Mouse (Mus musculus) midbrain, embryonic 15.5 days (tissue): Measurements from ENCODE around the gene Celsr1. TPM values are rescaled to one million over a fixed set of nuclear protein-coding genes. Genes with fewer than 3 reads are reported as not detected.
A peak's percentile ranks its signal among the peaks of the same experiment; 100 is the strongest.

ENCODE experiments used
- ATAC-seq: fragments of 200-750 bp; cut with Nextera tagmentation; replicated peaks from 2 replicates; pipeline ENCODE4 v1.8.0; 2017; ENCODE audit warnings: moderate TSS enrichment
- H3K27ac ChIP-seq: fragments of 300-500 bp; sonication (generic); 2 replicates; pipeline ENCODE4 v1.5.1; 2015; ENCODE audit warnings: mild to moderate bottlenecking, inconsistent platforms
- H3K27me3 ChIP-seq: fragments of 300-500 bp; sonication (generic); replicated peaks from 2 replicates; pipeline ENCODE4 v1.6.1; 2015; ENCODE audit warnings: inconsistent platforms
- H3K36me3 ChIP-seq: fragments of 300-500 bp; sonication (generic); replicated peaks from 2 replicates; pipeline ENCODE4 v1.6.1; 2015; ENCODE audit warnings: inconsistent platforms
- H3K4me1 ChIP-seq: fragments of 300-500 bp; sonication (generic); 2 replicates; pipeline ENCODE4 v1.6.1; 2015; ENCODE audit warnings: inconsistent platforms
- H3K4me2 ChIP-seq: fragments of 300-500 bp; sonication (generic); 2 replicates; pipeline ENCODE4 v1.6.1; 2015; ENCODE audit warnings: inconsistent platforms, mild to moderate bottlenecking, moderate library complexity
- H3K4me3 ChIP-seq: fragments of 300-500 bp; sonication (generic); 2 replicates; pipeline ENCODE4 v1.5.1; 2015; ENCODE audit warnings: mild to moderate bottlenecking, inconsistent platforms
- H3K9ac ChIP-seq: fragments of 300-500 bp; sonication (generic); 2 replicates; pipeline ENCODE4 v1.6.1; 2015; ENCODE audit warnings: mild to moderate bottlenecking, inconsistent platforms
- H3K9me3 ChIP-seq: fragments of 300-500 bp; sonication (generic); 2 replicates; pipeline ENCODE4 v1.6.1; 2016; ENCODE audit warnings: inconsistent platforms
- WGBS: fragments of 180-500 bp; shearing (Covaris S2); methylation state at CpG from one replicate; pipeline ENCODE4 v1.1.7; 2015; ENCODE audit warnings: mixed read lengths; 5-methylcytosine and 5-hydroxymethylcytosine counted together
- polyA plus RNA-seq: library from polyadenylated mRNA; unstranded; fragments of >200 nt; fragmentation: Nextera tagmentation; extraction: Ambion mirVana; gene quantifications from 2 replicates; pipeline ENCODE4 v1.2.1, GENCODE M21; 2015

Celsr1 gene
- polyA plus RNA-seq, 1 experiment from 2014 or later: 1.6 TPM

DNA sequence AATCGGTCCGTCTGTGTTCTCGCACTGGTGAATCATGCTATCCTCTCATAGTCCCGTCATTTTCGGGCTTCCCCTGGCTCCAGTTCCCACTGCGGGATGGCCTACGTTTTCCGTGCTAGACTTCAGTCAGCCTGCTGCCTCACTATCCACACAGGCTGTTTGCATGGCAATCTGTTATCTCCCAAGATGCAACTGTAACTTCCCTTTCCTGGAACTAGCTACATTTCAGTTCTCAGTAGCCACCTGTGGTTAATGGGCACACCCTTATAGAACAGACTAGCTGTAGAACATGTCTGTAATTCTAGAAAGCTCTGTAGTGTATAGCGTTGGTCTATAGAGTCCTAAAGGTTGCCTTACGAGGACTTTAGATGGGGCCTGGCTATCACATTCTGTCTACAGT is 17.6 kb upstream of the Celsr1 start:
- ATAC-seq: no peak

GRCm38 (mm10) chr15:86050170-86050743 is 16.7 kb upstream of the Celsr1 start:
- 86% methylated on average over 4 of the region's 4 CpGs for WGBS
- no peak overlapping the region for H3K27ac ChIP-seq
- no peak overlapping the region for H3K9ac ChIP-seq
- H3K27me3 ChIP-seq: no peaks in the 10 kb centered on the region
- H3K36me3 ChIP-seq: no peaks in the 10 kb centered on the region
- no peak for ATAC-seq
- no peak overlapping the region for H3K4me3 ChIP-seq
- H3K4me1 ChIP-seq: 0 out of 2 replicates have a peak, but pooled peaks cover 2% of the 10 kb centered on the region
- no peak overlapping the region for H3K4me2 ChIP-seq
- no peaks in the 10 kb centered on the region for H3K9me3 ChIP-seq

More for the DNA sequence above, 17.6 kb upstream of the Celsr1 start:
- Histone ChIP-seq H3K27me3 (no peaks in the 10 kb centered on the region), H3K4me1 (0 out of 2 replicates have a peak, but pooled peaks cover 2% of the 10 kb centered on the region), H3K9ac (no peak overlapping the region), H3K9me3 (no peaks in the 10 kb centered on the region), H3K36me3 (no peaks in the 10 kb centered on the region), H3K4me2 (no peak overlapping the region), H3K4me3 (no peak overlapping the region), H3K27ac (no peak overlapping the region)
- 86% methylated on average over 10 of the region's 10 CpGs for WGBS

DNA sequence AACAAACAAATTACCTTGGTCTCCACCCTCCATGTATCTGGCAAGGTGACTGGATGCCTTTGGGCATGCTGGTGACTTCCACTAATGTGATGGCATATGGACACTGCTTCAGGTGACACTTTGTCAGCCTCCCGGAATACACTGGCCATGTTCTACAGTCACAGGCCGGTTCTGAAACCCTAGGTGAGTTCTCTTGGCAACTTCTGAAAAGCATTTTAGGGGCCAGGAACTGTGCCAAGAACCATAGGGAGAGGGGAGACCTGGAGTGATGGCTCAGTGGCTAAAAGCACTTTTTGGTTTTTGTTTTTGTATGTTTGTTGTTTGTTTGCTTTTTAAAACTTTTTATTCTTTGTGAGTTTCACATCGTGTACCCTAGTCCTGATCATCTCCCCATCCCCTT is 15.9 kb upstream of the Celsr1 start:
- no peak overlapping the region for H3K27ac ChIP-seq
- H3K36me3 ChIP-seq: no peaks in the 10 kb centered on the region
- H3K4me3 ChIP-seq: no peak overlapping the region
- 88% methylated on average over 3 of the region's 3 CpGs for WGBS
- 0 out of 2 replicates have a peak, but pooled peaks cover 2% of the 10 kb centered on the region for H3K4me1 ChIP-seq
- H3K27me3 ChIP-seq: no peaks in the 10 kb centered on the region
- no peak for ATAC-seq
- H3K9ac ChIP-seq: no peak overlapping the region
- no peaks in the 10 kb centered on the region for H3K9me3 ChIP-seq
- no peak overlapping the region for H3K4me2 ChIP-seq

DNA sequence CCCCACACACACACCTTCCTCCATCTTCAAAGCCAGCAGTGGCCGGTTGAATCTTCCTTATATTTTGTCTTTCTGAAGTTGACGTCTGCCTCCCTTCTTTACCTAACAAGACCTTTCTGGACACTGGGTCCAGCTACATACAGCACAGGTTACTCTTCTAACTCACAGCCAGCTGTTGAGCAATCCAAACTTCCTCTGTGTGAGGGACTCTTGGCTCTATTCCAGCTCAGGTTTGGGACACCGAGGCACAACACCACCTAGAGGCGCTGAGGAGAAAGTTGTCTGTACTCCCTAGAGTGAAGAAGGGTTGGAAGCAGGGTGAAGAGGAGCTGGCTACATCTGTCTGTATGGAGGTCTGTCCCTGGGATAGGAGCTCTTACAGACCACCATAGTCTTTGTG is 8.8 kb upstream of the Celsr1 start:
- Histone ChIP-seq H3K36me3 (no peaks in the 10 kb centered on the region), H3K27ac (no peak overlapping the region), H3K4me3 (no peak overlapping the region), H3K4me2 (no peak overlapping the region), H3K9me3 (no peaks in the 10 kb centered on the region), H3K4me1 (peaks cover 3% of the 10 kb centered on the region; the same call in 1 of the 2 replicates), H3K27me3 (0 out of 2 replicates have a peak, but pooled peaks cover 9% of the 10 kb centered on the region), H3K9ac (no peak overlapping the region)
- ATAC-seq: no peak
- 40% methylated on average over 4 of the region's 4 CpGs for WGBS

DNA sequence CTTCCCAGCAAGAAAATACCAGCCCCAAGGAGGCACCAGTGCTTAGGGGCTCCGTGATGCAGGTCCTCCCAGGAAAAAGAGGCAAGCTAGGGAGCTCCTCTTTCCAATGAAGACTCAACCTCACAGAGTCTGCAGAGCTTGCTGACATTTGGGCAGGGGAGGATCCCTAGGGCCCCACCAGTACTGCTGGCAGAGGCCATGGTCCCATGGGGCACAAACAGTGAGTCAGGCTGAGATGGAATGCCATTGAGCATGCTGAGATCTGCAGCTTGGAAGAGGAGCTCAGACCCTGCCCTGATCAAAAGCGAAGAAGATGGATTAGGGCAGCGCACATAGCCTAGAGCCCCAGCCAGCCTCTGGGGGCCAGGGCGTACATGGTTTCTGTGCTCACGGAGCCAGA is 7.8 kb upstream of the Celsr1 start:
- peaks cover 3% of the 10 kb centered on the region; the same call in 1 of the 2 replicates for H3K4me1 ChIP-seq
- H3K9me3 ChIP-seq: no peaks in the 10 kb centered on the region
- H3K4me2 ChIP-seq: no peak overlapping the region
- WGBS: 78% methylated on average over 5 of the region's 5 CpGs
- 0 out of 2 replicates have a peak, but pooled peaks cover 9% of the 10 kb centered on the region for H3K27me3 ChIP-seq
- no peak overlapping the region for H3K9ac ChIP-seq
- H3K4me3 ChIP-seq: no peak overlapping the region
- no peak for ATAC-seq
- no peaks in the 10 kb centered on the region for H3K36me3 ChIP-seq
- no peak overlapping the region for H3K27ac ChIP-seq

DNA sequence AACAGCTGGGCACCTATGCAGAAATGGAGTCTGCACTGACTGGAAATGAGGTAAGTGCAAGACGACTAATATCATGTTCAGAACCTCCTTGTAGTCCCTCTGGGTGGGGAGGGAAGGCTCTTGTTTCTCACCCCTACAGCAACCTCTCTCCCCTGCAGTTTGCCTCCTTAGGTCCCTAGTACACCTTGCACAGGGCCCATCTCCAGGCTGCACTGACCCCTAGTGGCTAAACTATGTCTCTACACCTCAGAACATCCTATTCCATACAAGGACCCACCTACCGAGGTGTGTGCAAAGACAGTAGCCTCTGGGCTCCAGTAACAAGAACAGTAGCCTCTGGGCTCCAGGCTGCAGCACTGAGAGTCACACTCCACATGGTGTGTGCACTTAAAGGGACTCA is 5.2 kb upstream of the Celsr1 start:
- H3K9me3 ChIP-seq: no peaks in the 10 kb centered on the region
- no peak overlapping the region for H3K4me2 ChIP-seq
- H3K9ac ChIP-seq: no peak overlapping the region
- ATAC-seq: peak; percentile 81
- no peak overlapping the region for H3K4me3 ChIP-seq
- H3K27me3 ChIP-seq: peaks cover 23% of the 10 kb centered on the region
- no peaks in the 10 kb centered on the region for H3K36me3 ChIP-seq
- no peak overlapping the region for H3K27ac ChIP-seq
- H3K4me1 ChIP-seq: peaks cover 15% of the 10 kb centered on the region
- WGBS: 0% methylated on average over 2 of the region's 2 CpGs

GRCm38 (mm10) chr15:86035913-86036312 is 2.3 kb upstream of the Celsr1 start:
- 70% methylated on average over 3 of the region's 3 CpGs for WGBS

GRCm38 (mm10) chr15:86034781-86035360 is 1.3 kb upstream of the Celsr1 start:
- Histone ChIP-seq H3K27me3 (peaks cover 44% of the 10 kb centered on the region), H3K9ac (no peak overlapping the region)
- WGBS: 7% methylated on average over 12 of the region's 12 CpGs

More at GRCm38 (mm10) chr15:86035913-86036312, 2.3 kb upstream of the Celsr1 start:
- Histone ChIP-seq H3K27ac (no peak overlapping the region), H3K27me3 (peaks cover 44% of the 10 kb centered on the region), H3K36me3 (no peaks in the 10 kb centered on the region), H3K9ac (no peak overlapping the region), H3K4me2 (no peak overlapping the region), H3K4me1 (peaks cover 28% of the 10 kb centered on the region), H3K9me3 (no peaks in the 10 kb centered on the region), H3K4me3 (no peak overlapping the region)
- ATAC-seq: no peak

GRCm38 (mm10) chr15:86034021-86034523 is 495 bp upstream of the Celsr1 start:
- peaks cover 27% of the 10 kb centered on the region for H3K4me1 ChIP-seq
- peak overlapping the region; percentile 67 for H3K4me2 ChIP-seq
- H3K36me3 ChIP-seq: no peaks in the 10 kb centered on the region
- H3K9me3 ChIP-seq: no peaks in the 10 kb centered on the region
- ATAC-seq: peak; percentile 57
- peak overlapping the region; percentile 42 for H3K4me3 ChIP-seq
- H3K27ac ChIP-seq: peak overlapping the region; percentile 53
- peak overlapping the region; percentile 31; the same call in 1 of the 2 replicates for H3K9ac ChIP-seq
- under 1% methylated on average over 42 of the region's 44 CpGs for WGBS
- H3K27me3 ChIP-seq: peaks cover 36% of the 10 kb centered on the region

More at GRCm38 (mm10) chr15:86034781-86035360, 1.3 kb upstream of the Celsr1 start:
- H3K4me3 ChIP-seq: no peak overlapping the region
- no peaks in the 10 kb centered on the region for H3K36me3 ChIP-seq
- peak overlapping the region; percentile 67 for H3K4me2 ChIP-seq
- no peak overlapping the region; the same call in 1 of the 2 replicates for H3K27ac ChIP-seq
- ATAC-seq: no peak
- no peaks in the 10 kb centered on the region for H3K9me3 ChIP-seq
- peaks cover 28% of the 10 kb centered on the region for H3K4me1 ChIP-seq

DNA sequence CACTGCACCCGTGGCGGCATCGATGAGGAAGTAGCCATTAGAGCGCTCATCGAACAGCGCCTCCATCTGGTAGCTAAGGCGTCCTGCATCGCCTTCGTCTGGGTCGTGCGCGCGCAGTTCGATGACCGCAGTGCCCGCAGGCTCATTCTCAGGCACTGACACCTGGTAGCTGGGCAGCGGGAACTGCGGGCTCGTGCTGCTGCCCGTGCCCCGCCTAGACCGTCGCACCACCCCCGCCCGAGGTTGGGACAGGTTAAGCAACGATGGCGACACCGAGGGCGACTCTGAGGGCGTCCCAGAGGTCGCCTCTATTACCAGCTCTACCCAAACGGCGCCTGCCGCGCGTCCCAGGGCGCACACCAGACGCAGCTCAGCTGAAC is 776 bp downstream of the Celsr1 start:
- Histone ChIP-seq H3K27ac (peak overlapping the region; percentile 53; the same call in 1 of the 2 replicates), H3K36me3 (no peaks in the 10 kb centered on the region), H3K4me2 (peak overlapping the region; percentile 67), H3K9ac (peak overlapping the region; percentile 31; the same call in 1 of the 2 replicates), H3K4me3 (peak overlapping the region; percentile 42), H3K9me3 (no peaks in the 10 kb centered on the region), H3K4me1 (peaks cover 25% of the 10 kb centered on the region), H3K27me3 (peaks cover 36% of the 10 kb centered on the region)
- WGBS: 2% methylated on average over 38 of the region's 38 CpGs
- peak; percentile 5; the same call in 1 of the 2 replicates for ATAC-seq

- peak overlapping the region; percentile 20 for H3K4me2 ChIP-seq
- H3K27me3 ChIP-seq: peaks cover 33% of the 10 kb centered on the region
- no peak for ATAC-seq
- no peak overlapping the region for H3K9ac ChIP-seq
- H3K4me3 ChIP-seq: no peak overlapping the region
- no peaks in the 10 kb centered on the region for H3K36me3 ChIP-seq
- no peak overlapping the region for H3K27ac ChIP-seq
- WGBS: 76% methylated on average over 14 of the region's 14 CpGs
- peaks cover 25% of the 10 kb centered on the region for H3K4me1 ChIP-seq
- H3K9me3 ChIP-seq: no peaks in the 10 kb centered on the region
These were observed 3.6 kb downstream of the Celsr1 start for GRCm38 (mm10) chr15:86029981-86030380.

- no peaks in the 10 kb centered on the region for H3K36me3 ChIP-seq
- peaks cover 4% of the 10 kb centered on the region for H3K4me1 ChIP-seq
- H3K27me3 ChIP-seq: peaks cover 12% of the 10 kb centered on the region
- H3K27ac ChIP-seq: no peak overlapping the region
- ATAC-seq: no peak
- peak overlapping the region; percentile 7; the same call in 1 of the 2 replicates for H3K4me2 ChIP-seq
- no peak overlapping the region for H3K4me3 ChIP-seq
- 64% methylated on average over 8 of the region's 8 CpGs for WGBS
- no peaks in the 10 kb centered on the region for H3K9me3 ChIP-seq
- H3K9ac ChIP-seq: no peak overlapping the region
These were observed 5.7 kb downstream of the Celsr1 start for GRCm38 (mm10) chr15:86027871-86028270.
